Mouse (Mus musculus) forebrain, embryonic 11.5 days (tissue): ENCODE results near the gene Cdk15. TPM values are rescaled to one million over a fixed set of nuclear protein-coding genes. Genes with fewer than 3 reads are reported as not detected.

ENCODE experiments used
- ATAC-seq: fragments of 200-750 bp; cut with Nextera tagmentation; replicated peaks from 2 replicates; pipeline ENCODE4 v1.8.0; 2017; ENCODE audit warnings: moderate TSS enrichment; ENCODE audit not compliant: low FRiP score
- DNase-seq: peaks from one replicate; pipeline ENCODE4 v3.0.0-alpha.2; 2017; ENCODE audit warnings: low spot score
- H3K27ac ChIP-seq: fragments of 300-500 bp; sonication (generic); 2 replicates; pipeline ENCODE4 v1.5.1; 2014; ENCODE audit warnings: low read depth, low read length
- H3K27me3 ChIP-seq: fragments of 300-500 bp; sonication (generic); 2 replicates; pipeline ENCODE4 v1.6.1; 2014; ENCODE audit warnings: mild to moderate bottlenecking, low read length, mixed read lengths; ENCODE audit not compliant: control insufficient read depth, insufficient read depth
- H3K36me3 ChIP-seq: fragments of 300-500 bp; sonication (generic); 2 replicates; pipeline ENCODE4 v1.6.1; 2014; ENCODE audit warnings: mild to moderate bottlenecking, low read length, moderate library complexity, mixed read lengths; ENCODE audit not compliant: control insufficient read depth, insufficient read depth
- H3K4me1 ChIP-seq: fragments of 300-500 bp; sonication (generic); replicated peaks from 2 replicates; pipeline ENCODE4 v1.6.1; 2014; ENCODE audit warnings: low read length, mixed read lengths; ENCODE audit not compliant: control insufficient read depth, insufficient read depth
- H3K4me2 ChIP-seq: fragments of 300-500 bp; sonication (generic); 2 replicates; pipeline ENCODE4 v1.6.1; 2014; ENCODE audit warnings: low read depth, mild to moderate bottlenecking, low read length, moderate library complexity, mixed read lengths; ENCODE audit not compliant: severe bottlenecking
- H3K4me3 ChIP-seq: fragments of 300-500 bp; sonication (generic); 2 replicates; pipeline ENCODE4 v1.5.1; 2014; ENCODE audit warnings: low read depth, low read length
- H3K9ac ChIP-seq: fragments of 300-500 bp; sonication (generic); 2 replicates; pipeline ENCODE4 v1.6.1; 2014; ENCODE audit warnings: low read length
- H3K9me3 ChIP-seq: fragments of 300-500 bp; sonication (generic); 2 replicates; pipeline ENCODE4 v1.6.1; 2016; ENCODE audit warnings: low read length, mixed read lengths; ENCODE audit not compliant: control insufficient read depth
- WGBS: fragments of 180-500 bp; shearing (Covaris S2); extraction: QIAGEN DNeasy Blood & Tissue Kit; methylation state at CpG from one replicate; pipeline ENCODE4 v1.1.7; 2014; 5-methylcytosine and 5-hydroxymethylcytosine counted together
- polyA plus RNA-seq: library from polyadenylated mRNA; unstranded; fragments of >200 nt; fragmentation: Nextera tagmentation; extraction: Ambion mirVana; gene quantifications from 2 replicates; pipeline ENCODE4 v1.2.1, GENCODE M21; 2014

The Cdk15 gene
- polyA plus RNA-seq, 1 experiment from 2014 or later = 0.60 TPM

DNA sequence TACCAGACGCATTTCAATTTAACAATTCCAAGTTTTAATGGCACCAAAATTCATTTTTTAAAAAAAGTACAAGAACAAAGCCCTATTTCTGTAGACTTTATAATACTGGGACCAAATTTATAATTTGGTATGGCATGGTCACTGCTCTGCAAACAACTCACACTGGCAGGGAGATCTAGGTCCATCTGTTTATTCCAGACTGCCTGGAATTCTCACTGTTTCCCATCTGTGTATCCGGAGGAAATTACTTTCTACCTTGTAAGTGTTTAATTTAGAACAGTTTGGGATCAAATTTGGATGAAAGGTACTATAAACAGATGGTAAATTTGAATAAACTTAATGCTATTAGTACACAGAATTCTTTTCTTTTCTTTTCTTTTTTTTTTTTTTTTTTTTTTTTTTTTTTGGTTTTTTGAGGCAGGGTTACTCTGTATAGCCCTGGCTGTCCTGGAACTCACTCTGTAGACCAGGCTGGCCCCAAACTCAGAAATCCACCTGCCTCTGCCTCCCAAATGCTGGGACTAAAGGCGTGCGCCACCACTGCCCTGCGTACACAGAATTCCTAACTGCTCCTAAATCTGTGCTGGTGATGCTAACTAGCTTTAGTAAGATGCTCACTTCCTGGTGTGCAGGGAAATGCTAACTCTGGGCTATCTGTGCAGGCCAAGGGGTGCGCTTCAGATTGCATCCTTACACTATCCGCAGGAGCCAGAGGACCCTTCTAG lies 34.4 kb upstream of the Cdk15 start:
- Histone ChIP-seq H3K9me3 (no peaks in the 10 kb centered on the region), H3K4me2 (no peak overlapping the region), H3K36me3 (no peaks in the 10 kb centered on the region), H3K9ac (no peak overlapping the region), H3K27me3 (no peaks in the 10 kb centered on the region), H3K4me1 (no peaks in the 10 kb centered on the region), H3K4me3 (no peak overlapping the region), H3K27ac (no peak overlapping the region)
- DNase-seq (no peak), ATAC-seq (no peak)
- 93% methylated on average over 7 of the region's 7 CpGs for WGBS

DNA sequence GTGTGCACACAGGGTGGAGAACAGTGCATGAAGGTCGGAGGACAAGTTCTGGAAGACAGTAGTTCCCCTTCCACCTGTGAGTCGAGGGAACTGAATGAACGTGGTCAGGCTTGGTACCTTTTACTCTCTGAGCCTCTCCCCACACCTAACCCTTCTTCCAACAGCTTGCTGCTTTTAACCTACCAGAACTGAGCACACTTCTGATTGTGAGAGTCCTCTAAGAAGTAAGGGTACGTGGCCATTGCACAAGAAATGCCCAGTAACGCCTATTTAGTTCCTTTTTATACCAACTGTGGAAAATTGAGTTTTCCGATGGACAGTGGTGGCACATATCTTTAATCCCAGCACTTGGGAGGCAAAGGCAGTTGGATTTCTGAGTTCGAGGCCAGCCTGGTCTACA lies 28.2 kb upstream of the Cdk15 start:
- Histone ChIP-seq H3K27me3 (no peaks in the 10 kb centered on the region), H3K4me3 (no peak overlapping the region), H3K9ac (no peak overlapping the region), H3K4me2 (no peak overlapping the region), H3K4me1 (no peaks in the 10 kb centered on the region), H3K27ac (no peak overlapping the region), H3K36me3 (peaks cover 2% of the 10 kb centered on the region; the same call in 1 of the 2 replicates), H3K9me3 (no peaks in the 10 kb centered on the region)
- DNase-seq (no peak), ATAC-seq (no peak)
- 91% methylated on average over 7 of the region's 7 CpGs for WGBS

DNA sequence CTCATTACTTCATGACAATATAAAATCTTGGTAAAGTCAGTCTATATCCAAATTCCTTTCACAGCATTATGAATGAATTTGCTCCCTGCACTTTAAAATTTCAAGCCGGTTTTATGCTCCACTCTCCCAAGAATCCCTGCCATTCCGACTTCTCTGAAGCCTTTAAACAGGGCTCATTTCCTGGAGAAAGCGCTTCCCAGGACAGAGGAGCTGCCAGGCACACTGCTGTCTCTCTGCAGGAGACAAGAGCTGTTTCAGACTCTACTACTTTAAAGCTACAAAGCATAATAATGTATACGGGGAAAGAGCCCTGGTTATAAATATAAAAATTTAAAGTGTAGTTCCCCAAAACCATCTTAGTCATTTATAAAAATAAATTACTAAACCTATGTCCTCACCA lies 27.5 kb upstream of the Cdk15 start:
- H3K27ac ChIP-seq = no peak overlapping the region
- H3K36me3 ChIP-seq = peaks cover 2% of the 10 kb centered on the region; the same call in 1 of the 2 replicates
- H3K9ac ChIP-seq = no peak overlapping the region
- no peaks in the 10 kb centered on the region for H3K27me3 ChIP-seq
- no peak overlapping the region for H3K4me3 ChIP-seq
- no peaks in the 10 kb centered on the region for H3K4me1 ChIP-seq
- DNase-seq = no peak
- no peaks in the 10 kb centered on the region for H3K9me3 ChIP-seq
- no peak for ATAC-seq
- WGBS = 45% methylated on average over 4 of the region's 4 CpGs
- no peak overlapping the region for H3K4me2 ChIP-seq

DNA sequence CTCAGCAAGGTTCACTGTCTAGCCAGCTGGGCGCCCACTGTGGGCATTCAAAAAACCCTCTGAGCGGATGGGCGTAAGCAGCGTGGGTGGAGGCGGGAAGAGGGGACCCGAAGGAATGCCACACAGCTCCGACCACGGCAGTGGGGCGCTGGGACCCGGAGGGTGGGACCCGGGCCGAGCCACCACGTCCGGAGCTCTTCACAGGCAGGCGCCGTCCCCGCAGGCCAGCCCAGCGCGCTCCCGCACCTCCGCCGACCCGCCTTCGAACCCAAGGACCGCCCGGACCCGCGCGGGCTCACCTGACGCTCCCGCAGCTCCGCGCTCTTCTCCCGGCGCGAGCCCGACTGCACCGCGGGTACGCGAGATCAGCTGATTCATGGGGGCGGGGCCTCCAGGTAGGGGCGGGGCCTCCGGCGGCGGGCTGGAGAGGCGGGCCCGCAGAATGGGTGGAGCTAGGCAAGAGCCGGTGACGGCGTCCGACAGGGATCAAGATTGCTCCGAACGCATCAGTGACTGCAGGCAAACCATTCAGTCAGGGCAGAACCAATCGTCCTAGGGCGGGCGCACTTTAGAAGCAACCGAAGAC lies 19.8 kb upstream of the Cdk15 start, which contains the start of gene Als2:
Gene Als2, minus strand, starts transcription at position 376 of the 586 bp plus-strand sequence.
- DNase-seq (peak; percentile 100), ATAC-seq (peak; percentile 98)
- Histone ChIP-seq H3K9ac (peak within 1 kb of the TSS; percentile 79), H3K4me3 (peak within 1 kb of the TSS; percentile 79), H3K9me3 (no peaks in the 10 kb centered on the region), H3K4me2 (peak within 1 kb of the TSS; percentile 65), H3K27ac (no peak within 1 kb of the TSS), H3K4me1 (peaks cover 3% of the 10 kb centered on the region; the same call in 1 of the 2 replicates), H3K27me3 (no peaks in the 10 kb centered on the region), H3K36me3 (no peaks in the 10 kb centered on the region)
- under 1% methylated on average over 58 of the region's 58 CpGs for WGBS

DNA sequence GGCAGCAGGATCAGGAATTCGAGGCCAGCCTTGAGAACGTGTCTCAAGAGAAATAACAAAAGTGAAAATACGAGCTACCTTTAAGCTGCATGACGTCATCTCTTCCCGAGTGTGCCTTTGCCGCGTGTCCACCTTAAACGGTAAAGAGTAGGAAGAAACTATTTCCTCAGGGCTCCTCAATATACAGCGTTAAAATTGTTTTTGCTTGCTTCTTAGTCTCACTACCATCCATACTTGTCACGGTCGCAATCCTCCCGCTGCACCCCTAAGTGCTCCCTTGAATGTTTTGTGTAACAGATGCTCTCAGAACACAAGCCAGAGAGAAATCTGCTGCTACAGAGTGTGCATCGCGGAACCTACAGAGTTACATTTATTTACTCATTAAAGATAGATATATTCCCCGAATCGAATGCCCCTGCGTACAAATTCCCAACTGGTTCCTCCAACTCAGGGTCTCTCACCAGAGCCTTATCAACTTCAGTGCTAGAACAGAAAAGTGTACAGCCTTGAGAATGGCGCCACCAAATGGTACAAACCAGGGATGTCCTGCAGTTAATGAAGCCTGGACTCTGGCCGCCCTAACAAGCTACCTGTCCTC lies 19.0 kb upstream of the Cdk15 start:
- Histone ChIP-seq H3K4me3 (peak overlapping the region; percentile 79), H3K4me2 (peak overlapping the region; percentile 65), H3K9me3 (no peaks in the 10 kb centered on the region), H3K4me1 (peaks cover 3% of the 10 kb centered on the region; the same call in 1 of the 2 replicates), H3K27me3 (no peaks in the 10 kb centered on the region), H3K27ac (no peak overlapping the region), H3K9ac (peak overlapping the region; percentile 79), H3K36me3 (no peaks in the 10 kb centered on the region)
- DNase-seq (peak; percentile 77), ATAC-seq (peak; percentile 45)
- under 1% methylated on average over 19 of the region's 19 CpGs for WGBS

DNA sequence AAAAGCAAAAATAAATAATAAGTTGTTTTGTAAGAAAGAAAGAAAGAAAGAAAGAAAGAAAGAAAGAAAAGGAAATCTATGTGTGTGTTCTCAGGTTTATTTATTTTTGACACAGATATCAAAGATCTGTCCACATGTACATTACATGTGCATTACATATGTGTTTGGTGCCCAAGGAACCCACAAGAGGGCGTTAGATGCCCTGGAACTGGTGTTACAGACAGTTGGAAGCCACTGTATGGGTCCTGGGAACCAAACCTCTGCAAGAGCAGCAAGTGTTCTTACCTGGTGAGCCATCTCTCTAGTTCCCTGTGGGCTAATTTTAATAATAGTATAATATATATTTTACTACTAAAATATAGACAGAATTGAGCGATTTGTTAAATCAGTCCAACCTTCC lies 12.9 kb upstream of the Cdk15 start:
- Histone ChIP-seq H3K36me3 (no peaks in the 10 kb centered on the region), H3K4me1 (no peaks in the 10 kb centered on the region), H3K9ac (no peak overlapping the region), H3K27ac (no peak overlapping the region), H3K4me3 (no peak overlapping the region), H3K4me2 (no peak overlapping the region), H3K27me3 (no peaks in the 10 kb centered on the region), H3K9me3 (no peaks in the 10 kb centered on the region)
- ATAC-seq (no peak), DNase-seq (no peak)
- WGBS = 72% methylated on average over 2 of the region's 2 CpGs

DNA sequence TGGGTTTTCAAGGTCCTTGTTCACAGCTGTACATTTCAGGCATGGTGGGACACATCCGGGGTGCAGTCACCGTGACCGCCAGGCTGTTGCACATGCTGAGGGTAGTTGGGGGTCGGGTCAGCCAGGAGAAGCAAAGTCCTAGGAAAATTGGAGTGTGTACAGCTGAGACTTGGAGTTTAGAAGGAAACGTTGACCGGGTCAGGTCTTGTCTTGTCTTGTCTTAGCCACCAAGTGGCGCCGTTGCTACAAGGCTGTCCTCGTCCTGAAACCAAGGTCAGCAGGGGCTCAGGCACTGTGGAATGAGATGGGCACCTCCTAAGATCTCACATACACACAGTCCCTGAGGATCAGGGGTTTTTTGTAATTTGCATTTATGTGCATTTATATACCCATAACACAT lies 9.1 kb upstream of the Cdk15 start:
- DNase-seq (peak; percentile 77), ATAC-seq (0 out of 2 replicates have a peak, but pooled peaks have one; percentile 39)
- Histone ChIP-seq H3K4me3 (no peak overlapping the region), H3K9ac (no peak overlapping the region), H3K27ac (no peak overlapping the region), H3K4me1 (no peaks in the 10 kb centered on the region), H3K9me3 (no peaks in the 10 kb centered on the region), H3K36me3 (no peaks in the 10 kb centered on the region), H3K27me3 (no peaks in the 10 kb centered on the region), H3K4me2 (no peak overlapping the region)
- 2% methylated on average over 9 of the region's 9 CpGs for WGBS

DNA sequence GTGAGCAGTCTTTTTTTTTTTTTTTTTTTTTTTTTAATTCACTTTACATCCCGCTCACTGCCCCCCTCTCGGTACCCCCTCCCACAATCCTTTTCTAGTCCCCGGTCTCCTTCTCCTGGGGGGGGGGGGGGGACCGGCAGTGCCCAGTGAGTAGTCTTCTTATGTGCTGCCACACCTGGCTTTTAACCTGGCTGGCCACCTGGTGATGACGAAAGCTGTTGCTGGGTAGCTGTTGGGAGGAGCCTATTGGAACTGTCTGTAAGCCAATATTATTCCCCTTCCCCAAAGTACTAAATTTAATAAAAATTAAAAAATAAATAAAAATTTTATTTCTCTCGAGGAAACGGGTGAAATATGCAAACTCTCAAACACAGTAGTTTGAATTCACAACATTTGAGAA lies 3.9 kb upstream of the Cdk15 start:
- H3K4me1 ChIP-seq = 0 out of 2 replicates have a peak, but pooled peaks cover 4% of the 10 kb centered on the region
- WGBS = 11% methylated on average over 7 of the region's 7 CpGs
- H3K27ac ChIP-seq = no peak overlapping the region
- DNase-seq (no peak), ATAC-seq (no peak)
- no peak overlapping the region for H3K9ac ChIP-seq
- H3K4me3 ChIP-seq = no peak overlapping the region
- H3K9me3 ChIP-seq = no peaks in the 10 kb centered on the region
- H3K27me3 ChIP-seq = no peaks in the 10 kb centered on the region
- H3K36me3 ChIP-seq = no peaks in the 10 kb centered on the region
- no peak overlapping the region for H3K4me2 ChIP-seq
